Mouse (Mus musculus): ENCODE data around the gene Asb11.
A peak's percentile ranks its signal among the peaks of the same experiment; 100 is the strongest.

The Asb11 gene

GRCm38 (mm10) chrX:164436709-164437108 lies at the start of gene Asb11:
Gene Asb11, plus strand, starts transcription at chrX:164436994.
- no peak for DNase-seq (ENCODE audit: low read depth, low spot score)

DNA sequence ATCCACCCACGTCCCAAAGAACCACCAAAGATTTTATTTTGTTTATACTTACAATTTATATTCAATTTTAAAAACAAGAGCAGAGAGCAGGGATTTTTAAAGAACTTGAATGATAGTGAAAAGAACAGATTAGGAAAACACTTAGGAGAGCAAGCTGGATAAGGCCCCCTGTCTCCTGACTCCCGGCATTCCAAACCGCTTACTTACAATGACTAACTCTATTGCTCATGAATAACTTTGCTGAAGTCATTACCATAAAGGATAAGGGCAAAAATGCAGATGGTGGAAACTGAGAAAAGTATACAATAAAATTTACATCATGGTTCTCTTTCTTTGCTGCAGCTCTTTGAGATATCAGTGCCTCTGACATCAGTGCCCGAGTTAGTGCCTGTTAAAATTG lies 42.7 kb upstream of the Asb11 start:
- DNase-seq (ENCODE audit: low read depth, low spot score): no peak

DNA sequence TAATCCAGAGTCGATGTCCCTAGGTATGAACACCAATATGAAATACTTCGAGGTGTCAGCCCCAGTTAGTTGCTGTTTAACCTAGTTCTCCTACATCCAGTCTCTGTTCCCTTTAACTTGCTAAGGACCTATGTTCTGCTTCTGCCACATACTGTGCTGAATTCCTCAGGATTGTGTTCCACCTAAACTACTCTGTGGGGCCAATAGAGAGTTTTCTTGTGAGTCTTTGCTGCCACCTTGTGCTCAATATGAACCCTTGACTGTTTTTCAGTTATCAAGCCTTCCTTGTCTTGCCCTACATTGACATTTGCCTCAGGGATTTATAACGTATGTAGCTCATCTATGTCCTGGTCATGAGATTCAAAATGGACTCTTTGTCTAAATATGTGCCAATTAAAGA lies 38.3 kb upstream of the Asb11 start:
- no peak for DNase-seq (ENCODE audit: low read depth, low spot score)

GRCm38 (mm10) chrX:164405080-164405649 lies 31.6 kb upstream of the Asb11 start:
- no peak for DNase-seq (ENCODE audit: low read depth, low spot score)

DNA sequence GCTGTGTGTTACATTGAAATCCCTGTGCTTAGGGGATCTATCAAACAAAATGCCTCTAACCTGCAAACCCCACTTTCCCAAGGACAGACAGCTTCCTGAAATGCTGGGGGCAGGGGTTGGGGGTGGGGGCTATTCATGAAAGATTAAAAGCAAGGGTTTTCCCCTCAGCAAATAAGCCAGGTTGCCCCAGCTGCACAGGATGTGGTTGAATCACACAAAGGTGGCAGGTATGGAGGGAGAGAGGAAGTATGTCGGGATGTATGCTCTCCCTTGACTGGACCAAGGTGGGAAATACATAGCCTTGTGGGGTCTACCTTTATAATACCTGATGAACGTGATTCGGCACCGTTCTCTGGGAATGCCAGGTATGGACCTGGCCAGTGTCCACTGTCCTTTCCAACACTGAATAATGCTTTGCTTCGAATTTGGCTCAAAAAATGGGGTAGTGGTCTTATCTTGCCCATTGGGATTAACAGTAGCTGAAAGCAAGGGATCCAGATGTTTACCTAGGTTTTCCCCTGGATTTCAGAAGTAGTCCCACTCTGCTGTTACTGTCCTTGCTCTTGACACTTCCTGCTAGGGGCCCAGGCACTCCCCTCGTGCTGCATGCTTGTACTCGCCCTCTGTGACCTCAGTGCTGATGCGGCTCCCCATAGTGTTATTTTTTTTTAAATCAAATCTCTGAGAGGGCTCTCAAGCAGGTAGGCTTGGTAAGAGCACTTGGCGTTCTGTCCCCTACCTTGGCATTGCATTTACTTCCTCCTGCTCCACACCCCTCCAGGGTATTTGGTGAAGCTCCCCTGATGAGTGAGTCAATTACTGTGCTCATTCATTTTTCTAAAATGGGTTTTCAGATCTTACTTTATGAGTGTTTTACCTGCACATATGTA lies 30.4 kb upstream of the Asb11 start:
- no peak for DNase-seq (ENCODE audit: low read depth, low spot score)

- DNase-seq (ENCODE audit: low read depth, low spot score): no peak
Observed at GRCm38 (mm10) chrX:164408301-164408927, 28.4 kb upstream of the Asb11 start.

- no peak for DNase-seq (ENCODE audit: low read depth, low spot score)
Observed at GRCm38 (mm10) chrX:164410562-164410961, 26.2 kb upstream of the Asb11 start.

- DNase-seq (ENCODE audit: low read depth, low spot score): no peak
Observed at GRCm38 (mm10) chrX:164416803-164417202, 20.0 kb upstream of the Asb11 start.

- no peak for DNase-seq (ENCODE audit: low read depth, low spot score)
Observed at GRCm38 (mm10) chrX:164418008-164418407, 18.8 kb upstream of the Asb11 start.

- peak; percentile 84 for DNase-seq (ENCODE audit: low read depth, low spot score)
Observed at GRCm38 (mm10) chrX:164419471-164419939, 17.3 kb upstream of the Asb11 start, which contains the start of gene Piga. Gene Piga, plus strand, starts transcription at chrX:164419787.

DNA sequence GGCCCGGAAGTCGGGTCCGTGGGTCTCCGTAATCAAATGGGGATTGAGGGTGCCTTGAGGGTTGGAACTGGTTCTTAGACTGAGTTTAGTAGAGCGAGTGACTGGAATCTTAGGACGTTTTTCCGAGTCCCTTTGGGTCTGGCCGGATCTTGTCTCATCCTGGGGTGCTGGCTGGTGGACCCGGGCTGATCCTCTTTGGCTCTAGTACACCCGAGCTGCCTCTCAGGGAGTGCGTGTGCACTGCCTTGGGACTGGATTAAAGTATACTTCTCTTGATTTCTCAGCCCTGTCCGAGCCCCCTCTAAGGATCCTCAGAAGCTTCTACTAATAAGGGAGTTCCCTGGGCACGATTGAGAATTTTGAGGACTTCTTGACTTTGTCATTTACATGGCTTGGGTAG lies 16.8 kb upstream of the Asb11 start:
- DNase-seq (ENCODE audit: low read depth, low spot score): no peak

- no peak for DNase-seq (ENCODE audit: low read depth, low spot score)
Observed at GRCm38 (mm10) chrX:164420518-164420917, 16.3 kb upstream of the Asb11 start.

- no peak for DNase-seq (ENCODE audit: low read depth, low spot score)
Observed at GRCm38 (mm10) chrX:164424821-164425220, 12.0 kb upstream of the Asb11 start.

- no peak for DNase-seq (ENCODE audit: low read depth, low spot score)
Observed at GRCm38 (mm10) chrX:164427295-164427694, 9.5 kb upstream of the Asb11 start.

- DNase-seq (ENCODE audit: low read depth, low spot score): no peak
Observed at GRCm38 (mm10) chrX:164428224-164428623, 8.6 kb upstream of the Asb11 start.

- DNase-seq (ENCODE audit: low read depth, low spot score): no peak
Observed at GRCm38 (mm10) chrX:164430621-164431020, 6.2 kb upstream of the Asb11 start.

DNA sequence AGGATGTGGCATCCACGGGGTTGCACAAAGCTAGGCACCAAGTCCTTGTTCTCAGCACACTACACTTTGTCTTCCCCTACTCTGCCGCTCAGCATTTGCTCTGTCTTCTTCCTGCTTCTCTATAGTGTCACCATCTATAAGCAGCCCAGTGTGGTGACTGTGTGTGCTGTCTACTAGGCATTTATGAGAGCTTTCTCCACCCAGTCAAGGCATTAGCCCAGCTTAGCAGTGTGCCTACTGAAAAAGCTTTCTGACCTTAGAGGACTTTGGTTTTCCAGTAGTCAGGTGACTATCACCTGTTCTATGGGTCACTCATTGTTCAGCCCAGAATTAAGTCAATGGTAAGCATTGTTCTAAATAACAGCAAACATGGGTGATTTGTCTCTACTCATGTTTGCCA lies 5.7 kb upstream of the Asb11 start:
- no peak for DNase-seq (ENCODE audit: low read depth, low spot score)

GRCm38 (mm10) chrX:164431541-164431940 lies 5.3 kb upstream of the Asb11 start:
- no peak for DNase-seq (ENCODE audit: low read depth, low spot score)

DNA sequence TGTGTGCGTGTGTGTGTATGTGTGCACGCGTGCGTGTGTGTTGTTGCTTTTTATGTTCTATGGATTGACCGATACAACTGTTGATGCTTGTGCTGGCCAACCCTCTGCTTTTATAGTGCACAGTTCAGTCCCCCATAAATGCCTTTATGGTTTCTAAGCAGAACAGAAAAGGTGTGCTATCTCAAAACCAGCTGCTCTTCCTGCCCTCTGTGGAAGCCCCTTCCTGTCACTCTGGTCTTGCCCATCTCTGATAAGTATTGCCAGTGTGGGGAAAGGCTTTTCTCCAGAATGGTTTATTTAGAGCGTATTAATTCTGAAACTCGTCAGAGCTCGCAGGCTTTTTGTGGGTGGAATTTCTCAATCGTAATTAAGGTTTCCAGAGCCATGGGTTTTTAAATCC lies 4.1 kb upstream of the Asb11 start:
- DNase-seq (ENCODE audit: low read depth, low spot score): no peak

DNA sequence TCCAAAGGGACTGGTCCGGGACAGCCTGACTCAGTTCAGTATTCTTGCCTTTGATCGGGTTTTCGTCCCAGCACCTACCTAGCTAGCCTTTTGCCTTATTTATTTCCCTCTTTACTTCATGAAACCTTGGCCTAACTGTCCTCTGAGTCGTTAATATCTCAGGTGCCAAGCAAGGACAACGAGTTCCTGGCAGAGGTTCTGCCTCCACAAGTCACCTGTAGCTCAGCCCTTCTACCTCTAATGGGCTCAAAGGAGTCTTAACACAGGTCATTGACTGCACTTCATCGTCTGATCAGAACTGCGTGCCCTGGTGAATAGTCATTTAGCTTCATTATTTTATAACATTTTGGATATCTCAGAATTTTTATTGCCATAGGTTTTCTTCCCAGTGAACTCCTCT lies 2.7 kb downstream of the Asb11 start:
- DNase-seq (ENCODE audit: low read depth, low spot score): no peak

GRCm38 (mm10) chrX:164440140-164440539 lies 3.3 kb downstream of the Asb11 start:
- no peak for DNase-seq (ENCODE audit: low read depth, low spot score)

DNA sequence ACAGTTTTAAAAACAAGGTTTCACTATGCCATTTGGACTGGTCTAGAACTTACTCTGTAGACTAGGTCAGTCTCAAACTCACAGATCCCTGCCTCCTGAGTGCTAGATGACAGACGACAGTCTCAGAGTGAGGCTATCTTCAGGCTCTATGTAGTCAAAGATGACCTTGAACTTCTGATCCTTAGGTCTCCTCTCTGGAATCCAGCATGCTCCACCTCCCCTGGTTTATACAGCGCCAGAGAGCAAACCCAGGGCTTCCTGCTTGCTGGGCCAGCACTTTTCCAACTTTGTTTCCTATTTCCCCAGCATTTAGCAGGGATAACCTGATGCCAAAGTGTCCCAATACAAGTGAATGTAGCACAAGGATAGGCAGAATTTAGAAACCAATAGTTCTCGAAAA lies 3.9 kb downstream of the Asb11 start:
- DNase-seq (ENCODE audit: low read depth, low spot score): no peak

GRCm38 (mm10) chrX:164441306-164441705 lies 4.5 kb downstream of the Asb11 start:
- peak; percentile 11 for DNase-seq (ENCODE audit: low read depth, low spot score)

Data from retina, postnatal 7 days (tissue).